Mouse (Mus musculus): ENCODE measurements around the gene Agtr1a. TPM values are rescaled to one million over a fixed set of nuclear protein-coding genes. Genes with fewer than 3 reads are reported as not detected.

Agtr1a gene
- polyA plus RNA-seq, 1 experiment = 1.3 TPM

GRCm38 (mm10) chr13:30365378-30365777, 29.1 kb downstream of the Agtr1a start:
- Histone ChIP-seq H3K36me3 (ENCODE audit: control insufficient read depth, insufficient read depth, low read length, poor library complexity, severe bottlenecking) (no peaks in the 10 kb centered on the region), H3K27me3 (ENCODE audit: control insufficient read depth, insufficient read depth, low read length, poor library complexity, severe bottlenecking) (no peaks in the 10 kb centered on the region), H3K4me3 (ENCODE audit: low read depth, low read length) (no peak overlapping the region), H3K9ac (ENCODE audit: low read depth, poor library complexity, severe bottlenecking) (no peak overlapping the region), H3K4me1 (ENCODE audit: control insufficient read depth, insufficient read depth, low read length) (no peaks in the 10 kb centered on the region), H3K9me3 (replicated peaks; ENCODE audit: control insufficient read depth, insufficient read depth, low read length, poor library complexity, severe bottlenecking) (peaks cover 10% of the 10 kb centered on the region), H3K27ac (ENCODE audit: insufficient read depth, low read length) (no peak overlapping the region)
- TF ChIP-seq EP300 (IDR thresholded peaks at IDR 0.05; ENCODE audit: insufficient read depth, low read depth, low read length) = no peak
- no peak for TF ChIP-seq POLR2A (IDR thresholded peaks at IDR 0.05; ENCODE audit: insufficient read depth, low read length)
- TF ChIP-seq CTCF (IDR thresholded peaks at IDR 0.05; ENCODE audit: low read depth, low read length) = no peak

DNA sequence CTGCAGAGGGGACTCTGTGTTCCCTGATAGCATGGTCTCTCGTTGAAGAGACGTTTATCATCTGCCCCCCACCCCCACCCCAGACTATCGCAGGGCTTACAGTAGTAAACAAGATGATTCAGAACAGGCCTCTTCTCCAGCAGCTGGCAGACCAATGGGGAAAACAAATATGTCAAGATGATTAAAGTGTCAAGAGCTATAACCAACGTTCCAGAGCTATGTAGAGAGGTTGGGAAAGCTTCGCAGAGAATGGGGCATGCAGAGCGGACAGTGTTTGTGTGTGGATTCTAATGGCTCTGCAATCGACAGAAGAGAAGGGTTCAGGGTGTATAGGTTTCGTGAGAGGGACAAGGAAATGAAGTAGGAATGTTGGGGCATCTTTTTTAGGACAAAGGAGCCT, 31.9 kb downstream of the Agtr1a start:
- Histone ChIP-seq H3K27me3 (ENCODE audit: control insufficient read depth, insufficient read depth, low read length, poor library complexity, severe bottlenecking) (no peaks in the 10 kb centered on the region), H3K9me3 (replicated peaks; ENCODE audit: control insufficient read depth, insufficient read depth, low read length, poor library complexity, severe bottlenecking) (peaks cover 10% of the 10 kb centered on the region), H3K36me3 (ENCODE audit: control insufficient read depth, insufficient read depth, low read length, poor library complexity, severe bottlenecking) (no peaks in the 10 kb centered on the region), H3K9ac (ENCODE audit: low read depth, poor library complexity, severe bottlenecking) (no peak overlapping the region), H3K4me3 (ENCODE audit: low read depth, low read length) (no peak overlapping the region), H3K4me1 (ENCODE audit: control insufficient read depth, insufficient read depth, low read length) (no peaks in the 10 kb centered on the region), H3K27ac (ENCODE audit: insufficient read depth, low read length) (no peak overlapping the region)
- no peak for TF ChIP-seq EP300 (IDR thresholded peaks at IDR 0.05; ENCODE audit: insufficient read depth, low read depth, low read length)
- no peak for TF ChIP-seq CTCF (IDR thresholded peaks at IDR 0.05; ENCODE audit: low read depth, low read length)
- TF ChIP-seq POLR2A (IDR thresholded peaks at IDR 0.05; ENCODE audit: insufficient read depth, low read length) = no peak

DNA sequence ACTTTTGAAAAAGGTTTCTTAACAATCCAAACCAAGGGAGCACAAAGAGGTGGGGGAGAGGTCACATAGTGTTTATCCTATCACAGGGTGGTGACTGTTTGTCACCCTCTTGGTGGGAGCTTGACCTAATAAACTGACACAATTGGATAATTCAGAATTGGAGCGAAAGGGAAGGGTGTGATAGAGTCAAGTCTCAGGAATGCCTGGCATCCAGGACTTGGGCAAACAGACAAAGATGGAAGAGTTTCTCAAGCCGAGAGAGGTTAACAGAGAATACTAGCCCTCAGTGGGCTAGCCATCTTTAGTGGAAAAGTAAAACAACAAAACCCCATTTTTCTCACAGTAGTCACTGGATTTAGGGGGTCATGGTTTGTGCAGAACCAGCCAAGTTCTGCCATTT, 32.5 kb downstream of the Agtr1a start:
- Histone ChIP-seq H3K36me3 (ENCODE audit: control insufficient read depth, insufficient read depth, low read length, poor library complexity, severe bottlenecking) (no peaks in the 10 kb centered on the region), H3K27ac (ENCODE audit: insufficient read depth, low read length) (no peak overlapping the region), H3K9me3 (replicated peaks; ENCODE audit: control insufficient read depth, insufficient read depth, low read length, poor library complexity, severe bottlenecking) (peaks cover 10% of the 10 kb centered on the region), H3K4me3 (ENCODE audit: low read depth, low read length) (no peak overlapping the region), H3K27me3 (ENCODE audit: control insufficient read depth, insufficient read depth, low read length, poor library complexity, severe bottlenecking) (no peaks in the 10 kb centered on the region), H3K9ac (ENCODE audit: low read depth, poor library complexity, severe bottlenecking) (no peak overlapping the region), H3K4me1 (ENCODE audit: control insufficient read depth, insufficient read depth, low read length) (no peaks in the 10 kb centered on the region)
- TF ChIP-seq EP300 (IDR thresholded peaks at IDR 0.05; ENCODE audit: insufficient read depth, low read depth, low read length) (no peak), CTCF (IDR thresholded peaks at IDR 0.05; ENCODE audit: low read depth, low read length) (no peak), POLR2A (IDR thresholded peaks at IDR 0.05; ENCODE audit: insufficient read depth, low read length) (no peak)

DNA sequence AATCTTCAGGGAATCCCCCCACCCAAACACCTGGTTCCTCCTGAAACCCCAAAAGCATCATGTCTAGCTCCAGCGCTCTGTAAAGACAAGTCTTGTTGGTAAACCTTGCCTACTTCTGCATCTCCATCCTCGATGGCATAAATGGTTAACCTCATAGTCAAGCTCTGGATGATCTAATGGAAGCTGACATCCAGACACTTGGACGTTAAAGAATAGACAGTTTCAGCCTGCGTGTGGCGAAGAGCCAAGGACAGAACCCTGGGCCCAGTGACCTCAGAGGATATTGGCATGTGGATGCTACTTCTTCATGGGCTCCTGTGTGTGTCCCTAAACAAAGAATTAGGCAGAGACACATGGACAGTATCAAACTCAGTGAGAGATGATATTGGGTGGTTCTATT, 42.6 kb downstream of the Agtr1a start:
- no peaks in the 10 kb centered on the region for H3K4me1 ChIP-seq (ENCODE audit: control insufficient read depth, insufficient read depth, low read length)
- H3K36me3 ChIP-seq (ENCODE audit: control insufficient read depth, insufficient read depth, low read length, poor library complexity, severe bottlenecking) = no peaks in the 10 kb centered on the region
- no peak overlapping the region for H3K9ac ChIP-seq (ENCODE audit: low read depth, poor library complexity, severe bottlenecking)
- H3K4me3 ChIP-seq (ENCODE audit: low read depth, low read length) = no peak overlapping the region
- TF ChIP-seq EP300 (IDR thresholded peaks at IDR 0.05; ENCODE audit: insufficient read depth, low read depth, low read length) = no peak
- TF ChIP-seq CTCF (IDR thresholded peaks at IDR 0.05; ENCODE audit: low read depth, low read length) = no peak
- no peak for TF ChIP-seq POLR2A (IDR thresholded peaks at IDR 0.05; ENCODE audit: insufficient read depth, low read length)
- no peaks in the 10 kb centered on the region for H3K9me3 ChIP-seq (replicated peaks; ENCODE audit: control insufficient read depth, insufficient read depth, low read length, poor library complexity, severe bottlenecking)
- no peaks in the 10 kb centered on the region for H3K27me3 ChIP-seq (ENCODE audit: control insufficient read depth, insufficient read depth, low read length, poor library complexity, severe bottlenecking)
- no peak overlapping the region for H3K27ac ChIP-seq (ENCODE audit: insufficient read depth, low read length)

- TF ChIP-seq EP300 (IDR thresholded peaks at IDR 0.05; ENCODE audit: insufficient read depth, low read depth, low read length) = no peak
- no peak for TF ChIP-seq POLR2A (IDR thresholded peaks at IDR 0.05; ENCODE audit: insufficient read depth, low read length)
- TF ChIP-seq CTCF (IDR thresholded peaks at IDR 0.05; ENCODE audit: low read depth, low read length) = no peak
- no peak overlapping the region for H3K4me3 ChIP-seq (ENCODE audit: low read depth, low read length)
- no peaks in the 10 kb centered on the region for H3K27me3 ChIP-seq (ENCODE audit: control insufficient read depth, insufficient read depth, low read length, poor library complexity, severe bottlenecking)
- H3K36me3 ChIP-seq (ENCODE audit: control insufficient read depth, insufficient read depth, low read length, poor library complexity, severe bottlenecking) = no peaks in the 10 kb centered on the region
- no peak overlapping the region for H3K9ac ChIP-seq (ENCODE audit: low read depth, poor library complexity, severe bottlenecking)
- H3K27ac ChIP-seq (ENCODE audit: insufficient read depth, low read length) = no peak overlapping the region
- H3K9me3 ChIP-seq (replicated peaks; ENCODE audit: control insufficient read depth, insufficient read depth, low read length, poor library complexity, severe bottlenecking) = no peaks in the 10 kb centered on the region
- no peaks in the 10 kb centered on the region for H3K4me1 ChIP-seq (ENCODE audit: control insufficient read depth, insufficient read depth, low read length)
Measured at GRCm38 (mm10) chr13:30385183-30385582, 48.9 kb downstream of the Agtr1a start.

DNA sequence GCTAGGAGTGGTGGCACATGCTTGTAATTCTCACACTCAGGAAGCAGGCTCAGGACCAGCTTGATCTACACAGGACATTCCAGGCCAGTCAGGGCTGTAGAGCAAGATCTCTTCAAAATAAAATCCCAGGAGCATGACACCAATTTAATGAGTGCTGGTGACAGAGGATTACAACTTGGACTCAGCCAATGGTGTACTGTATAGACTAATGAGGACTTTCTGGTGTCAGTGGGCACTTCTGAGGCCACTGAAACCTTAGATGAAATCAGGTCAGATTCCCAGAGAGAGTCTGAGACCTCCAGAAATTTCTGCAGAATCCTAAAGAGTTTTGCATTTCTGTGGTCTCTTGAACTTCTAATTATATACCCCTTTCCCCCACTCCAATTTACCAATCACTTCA, 57.9 kb downstream of the Agtr1a start:
- H3K4me3 ChIP-seq (ENCODE audit: low read depth, low read length) = no peak overlapping the region
- peaks cover 12% of the 10 kb centered on the region for H3K9me3 ChIP-seq (replicated peaks; ENCODE audit: control insufficient read depth, insufficient read depth, low read length, poor library complexity, severe bottlenecking)
- no peaks in the 10 kb centered on the region for H3K27me3 ChIP-seq (ENCODE audit: control insufficient read depth, insufficient read depth, low read length, poor library complexity, severe bottlenecking)
- no peaks in the 10 kb centered on the region for H3K4me1 ChIP-seq (ENCODE audit: control insufficient read depth, insufficient read depth, low read length)
- H3K36me3 ChIP-seq (ENCODE audit: control insufficient read depth, insufficient read depth, low read length, poor library complexity, severe bottlenecking) = no peaks in the 10 kb centered on the region
- no peak overlapping the region for H3K9ac ChIP-seq (ENCODE audit: low read depth, poor library complexity, severe bottlenecking)
- H3K27ac ChIP-seq (ENCODE audit: insufficient read depth, low read length) = no peak overlapping the region
- TF ChIP-seq POLR2A (IDR thresholded peaks at IDR 0.05; ENCODE audit: insufficient read depth, low read length) (no peak), CTCF (IDR thresholded peaks at IDR 0.05; ENCODE audit: low read depth, low read length) (no peak), EP300 (IDR thresholded peaks at IDR 0.05; ENCODE audit: insufficient read depth, low read depth, low read length) (no peak)

Measured in ES-Bruce4 (cell line).